Mouse (Mus musculus): Measurements from ENCODE around the gene C1qbp. TPM values are rescaled to one million over a fixed set of nuclear protein-coding genes. Genes with fewer than 3 reads are reported as not detected.
A peak's percentile ranks its signal among the peaks of the same experiment; 100 is the strongest.

C1qbp gene
- polyA plus RNA-seq, 1 experiment from 2014 or later, result 197 TPM

DNA sequence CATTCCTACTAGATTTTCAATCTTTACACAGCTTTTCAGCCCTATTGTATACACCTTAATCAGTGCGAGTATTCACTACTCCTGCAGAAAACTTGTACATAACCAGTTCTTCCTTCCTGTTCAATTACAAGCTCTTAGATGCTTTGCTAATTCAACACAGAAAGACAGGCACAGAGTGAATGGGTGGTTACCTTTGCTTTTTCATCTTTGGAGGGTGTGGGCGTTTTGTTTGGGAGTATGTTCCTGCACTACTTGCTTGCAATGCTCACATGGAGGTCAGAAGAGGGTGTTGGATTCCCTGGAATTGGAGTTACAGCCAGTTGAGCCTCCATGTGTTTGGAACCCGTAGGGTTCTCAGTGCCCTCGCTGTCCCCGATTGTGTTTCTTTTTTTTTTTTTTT is 22.2 kb upstream of the C1qbp start:
- WGBS, result 54% methylated on average over 5 of the region's 5 CpGs
- peak overlapping the region; percentile 99 for H3K4me3 ChIP-seq
- no peak overlapping the region for H3K27ac ChIP-seq

DNA sequence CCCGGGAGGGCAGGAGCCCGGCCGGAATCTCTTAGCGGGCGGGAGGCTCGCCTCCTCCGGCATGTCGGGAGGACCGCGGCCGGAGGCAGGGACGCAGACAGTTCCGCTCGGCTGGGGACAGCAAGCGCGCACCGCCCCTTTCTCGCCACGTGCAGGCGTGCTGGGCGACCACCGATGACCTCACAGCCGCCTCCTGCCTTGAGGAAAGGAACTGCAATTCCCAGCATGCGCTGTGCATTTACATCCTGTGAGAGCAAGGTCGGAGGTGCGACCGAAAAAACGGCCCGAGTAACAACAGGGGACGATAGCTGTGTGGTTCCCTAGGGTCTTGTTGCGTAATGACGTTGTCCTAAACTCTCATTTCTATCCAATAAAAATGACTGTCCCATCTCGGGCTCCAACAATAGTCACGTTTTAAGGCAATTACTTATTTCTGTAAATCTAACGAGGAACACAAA is 21.5 kb upstream of the C1qbp start, which contains the start of gene Dhx33:
Gene Dhx33, minus strand, starts transcription at position 122 of the 458 bp plus-strand sequence.
- H3K4me2 ChIP-seq, result peak within 1 kb of the TSS; percentile 82
- no peaks in the 10 kb centered on the region for H3K27me3 ChIP-seq
- peaks cover 21% of the 10 kb centered on the region for H3K4me1 ChIP-seq
- WGBS, result under 1% methylated on average over 35 of the region's 35 CpGs
- peak within 1 kb of the TSS; percentile 99 for H3K4me3 ChIP-seq
- H3K36me3 ChIP-seq, result peaks cover 31% of the 10 kb centered on the region
- H3K9me3 ChIP-seq, result no peaks in the 10 kb centered on the region
- ATAC-seq (ENCODE audit: insufficient number of reproducible peaks, low FRiP score, low TSS enrichment, low read depth), result peak; percentile 98
- H3K9ac ChIP-seq, result peak within 1 kb of the TSS; percentile 69
- H3K27ac ChIP-seq, result peak within 1 kb of the TSS; percentile 89

More for the DNA sequence above, 22.2 kb upstream of the C1qbp start:
- no peak for ATAC-seq (ENCODE audit: insufficient number of reproducible peaks, low FRiP score, low TSS enrichment, low read depth)
- Histone ChIP-seq H3K9me3 (no peaks in the 10 kb centered on the region), H3K4me2 (peak overlapping the region; percentile 37), H3K9ac (no peak overlapping the region), H3K27me3 (no peaks in the 10 kb centered on the region), H3K36me3 (peaks cover 32% of the 10 kb centered on the region), H3K4me1 (peaks cover 21% of the 10 kb centered on the region)

DNA sequence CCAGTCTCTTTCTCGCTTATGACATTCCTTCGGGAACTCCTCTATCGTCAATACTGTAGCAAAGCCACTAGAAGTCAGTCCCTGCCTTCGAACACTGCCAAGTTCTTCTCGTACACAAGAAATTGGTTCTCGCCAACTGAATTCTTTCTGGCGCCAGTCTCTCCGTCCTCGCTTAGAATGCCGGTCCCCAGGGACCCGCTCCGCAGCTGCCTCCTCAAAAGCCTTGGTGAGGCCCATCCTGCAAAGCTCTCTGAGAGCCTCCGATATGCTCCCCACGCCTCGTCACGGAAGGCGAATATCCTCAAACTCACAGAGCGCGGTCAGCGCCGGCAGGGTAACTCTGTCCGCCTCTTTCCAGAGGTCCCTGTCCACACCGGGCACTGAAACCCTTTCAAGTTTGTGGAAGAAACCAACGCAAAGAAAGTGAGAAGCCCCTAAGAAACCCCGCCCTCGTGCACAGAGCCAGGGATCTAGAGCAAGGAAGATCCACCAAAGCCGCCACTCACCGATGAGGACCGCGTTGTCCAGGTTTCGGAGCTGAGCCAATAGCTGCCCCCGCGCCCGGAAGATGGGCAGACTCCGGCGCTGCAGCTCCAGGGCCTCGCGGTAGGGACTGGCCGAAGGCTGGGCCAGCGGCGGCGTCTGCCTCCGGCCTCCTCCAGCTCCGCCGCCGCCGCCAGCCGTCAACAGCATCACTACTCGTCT is 20.9 kb upstream of the C1qbp start:
- Histone ChIP-seq H3K4me3 (peak overlapping the region; percentile 99), H3K27me3 (no peaks in the 10 kb centered on the region), H3K9ac (peak overlapping the region; percentile 69), H3K4me2 (peak overlapping the region; percentile 82), H3K36me3 (peaks cover 31% of the 10 kb centered on the region), H3K27ac (peak overlapping the region; percentile 89), H3K9me3 (no peaks in the 10 kb centered on the region), H3K4me1 (peaks cover 21% of the 10 kb centered on the region)
- under 1% methylated on average over 49 of the region's 49 CpGs for WGBS
- peak; percentile 72 for ATAC-seq (ENCODE audit: insufficient number of reproducible peaks, low FRiP score, low TSS enrichment, low read depth)

DNA sequence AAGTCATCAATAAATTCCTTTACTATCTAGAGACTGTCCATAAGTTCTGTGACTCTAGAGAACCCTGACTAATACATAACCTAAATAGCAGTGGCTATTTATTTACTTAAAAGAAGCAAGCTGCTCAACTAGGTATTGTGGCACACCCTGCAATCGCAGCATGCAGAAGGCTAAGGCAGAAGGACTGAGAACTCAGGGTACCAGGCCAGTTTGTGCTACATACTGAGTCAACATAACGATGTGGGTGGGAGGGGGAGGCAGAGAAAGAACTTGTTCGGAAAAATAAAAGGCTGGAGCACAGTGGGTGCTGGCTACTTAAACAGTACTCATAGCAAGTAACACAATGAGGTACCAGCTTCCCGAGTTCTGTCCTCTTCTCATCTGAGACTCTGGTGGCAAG is 18.3 kb upstream of the C1qbp start:
- Histone ChIP-seq H3K36me3 (peaks cover 44% of the 10 kb centered on the region), H3K4me3 (no peak overlapping the region), H3K9ac (no peak overlapping the region), H3K27me3 (no peaks in the 10 kb centered on the region), H3K4me2 (no peak overlapping the region), H3K4me1 (peaks cover 21% of the 10 kb centered on the region), H3K9me3 (no peaks in the 10 kb centered on the region), H3K27ac (no peak overlapping the region)
- ATAC-seq (ENCODE audit: insufficient number of reproducible peaks, low FRiP score, low TSS enrichment, low read depth), result no peak
- 88% methylated on average over 4 of the region's 4 CpGs for WGBS

DNA sequence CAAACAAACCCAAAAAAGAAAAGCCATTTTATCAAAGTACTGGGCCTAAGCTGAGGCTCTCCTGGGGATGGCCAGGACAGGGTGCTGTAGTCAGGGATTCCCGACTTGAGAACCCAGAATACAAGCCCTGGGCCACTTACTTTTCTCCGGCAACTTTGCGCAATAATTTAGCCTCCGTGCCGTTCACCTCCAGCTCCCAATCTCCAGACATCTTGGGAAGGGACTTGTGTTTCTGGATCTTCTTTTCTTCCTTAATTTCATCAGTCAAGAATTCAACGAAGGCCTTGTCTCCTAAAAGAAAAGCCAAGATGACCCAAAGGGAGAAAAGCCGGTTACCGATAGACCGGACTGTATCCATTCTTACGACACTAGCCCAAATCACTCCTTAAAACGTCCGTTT is 796 bp downstream of the C1qbp start:
- no peak for ATAC-seq (ENCODE audit: insufficient number of reproducible peaks, low FRiP score, low TSS enrichment, low read depth)
- peaks cover 14% of the 10 kb centered on the region for H3K4me1 ChIP-seq
- H3K4me3 ChIP-seq, result peak overlapping the region; percentile 100
- no peaks in the 10 kb centered on the region for H3K27me3 ChIP-seq
- H3K9me3 ChIP-seq, result no peaks in the 10 kb centered on the region
- H3K4me2 ChIP-seq, result peak overlapping the region; percentile 52
- peak overlapping the region; percentile 92 for H3K9ac ChIP-seq
- no peak overlapping the region for H3K27ac ChIP-seq
- peaks cover 69% of the 10 kb centered on the region for H3K36me3 ChIP-seq
- 5% methylated on average over 12 of the region's 12 CpGs for WGBS

DNA sequence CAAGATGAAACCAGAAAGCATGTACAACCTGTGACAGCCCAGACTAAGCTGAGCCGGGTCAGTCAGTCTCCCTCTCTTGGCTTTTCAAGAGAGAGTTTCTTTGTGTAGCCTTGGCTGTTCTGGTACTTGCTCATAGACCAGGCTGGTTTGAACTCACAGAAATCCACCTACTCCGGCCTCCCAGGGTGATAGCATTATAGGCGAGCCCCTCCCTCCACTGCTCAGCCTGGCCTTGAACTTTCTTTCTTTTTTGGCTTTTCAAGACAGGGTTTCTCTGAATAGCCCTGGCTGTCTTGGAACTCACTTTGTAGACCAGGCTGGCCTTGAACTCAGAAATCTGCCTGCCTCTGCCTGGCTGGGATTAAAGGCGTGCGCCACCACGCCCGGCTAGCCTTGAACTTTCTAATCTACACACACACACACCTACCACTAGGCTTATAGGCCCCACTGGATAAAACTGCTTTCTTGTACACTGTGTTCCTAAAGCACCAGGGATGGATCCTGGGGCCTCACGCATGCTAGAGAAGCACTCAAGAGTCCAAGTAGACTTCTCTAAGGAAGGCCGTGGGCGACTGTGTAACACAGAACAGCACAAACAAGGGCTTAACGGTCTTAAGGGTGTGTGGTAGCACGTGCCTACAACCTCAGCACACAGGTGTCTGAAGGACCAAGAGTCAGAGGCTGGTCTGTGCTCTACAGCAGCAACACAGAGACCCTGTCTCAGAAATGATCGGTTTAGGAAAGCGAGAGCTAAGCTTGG is 1.9 kb downstream of the C1qbp start:
- H3K4me1 ChIP-seq, result peaks cover 14% of the 10 kb centered on the region
- H3K9ac ChIP-seq, result no peak overlapping the region
- H3K27ac ChIP-seq, result no peak overlapping the region
- H3K27me3 ChIP-seq, result no peaks in the 10 kb centered on the region
- no peak overlapping the region for H3K4me2 ChIP-seq
- ATAC-seq (ENCODE audit: insufficient number of reproducible peaks, low FRiP score, low TSS enrichment, low read depth), result no peak
- WGBS, result 92% methylated on average over 14 of the region's 14 CpGs
- no peak overlapping the region for H3K4me3 ChIP-seq
- peaks cover 69% of the 10 kb centered on the region for H3K36me3 ChIP-seq
- no peaks in the 10 kb centered on the region for H3K9me3 ChIP-seq

DNA sequence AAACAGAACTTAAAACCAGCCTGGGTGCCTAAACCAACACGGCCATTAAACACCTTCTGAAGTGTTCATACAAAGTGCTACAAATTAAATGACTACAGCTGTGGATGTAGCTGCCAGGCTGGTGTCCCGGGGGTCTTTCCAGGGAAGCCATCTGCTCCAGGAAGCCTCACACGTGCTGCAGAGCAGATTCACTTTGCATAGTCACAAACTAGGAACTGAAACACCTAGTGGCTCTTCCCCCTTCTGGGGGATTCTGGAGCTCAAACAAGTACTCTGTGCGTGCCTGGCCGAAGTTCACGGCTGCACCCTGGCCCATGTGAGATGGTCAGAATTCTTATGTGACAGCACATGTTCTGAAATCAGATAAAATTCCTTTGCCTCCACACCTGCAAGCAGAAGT is 2.6 kb downstream of the C1qbp start:
- H3K9ac ChIP-seq, result no peak overlapping the region
- no peak overlapping the region for H3K4me3 ChIP-seq
- no peaks in the 10 kb centered on the region for H3K27me3 ChIP-seq
- no peak overlapping the region for H3K4me2 ChIP-seq
- no peak overlapping the region for H3K27ac ChIP-seq
- H3K36me3 ChIP-seq, result peaks cover 69% of the 10 kb centered on the region
- ATAC-seq (ENCODE audit: insufficient number of reproducible peaks, low FRiP score, low TSS enrichment, low read depth), result no peak
- no peaks in the 10 kb centered on the region for H3K9me3 ChIP-seq
- peaks cover 14% of the 10 kb centered on the region for H3K4me1 ChIP-seq
- whole genome bisulfite sequencing, result 83% methylated on average over 6 of the region's 6 CpGs

DNA sequence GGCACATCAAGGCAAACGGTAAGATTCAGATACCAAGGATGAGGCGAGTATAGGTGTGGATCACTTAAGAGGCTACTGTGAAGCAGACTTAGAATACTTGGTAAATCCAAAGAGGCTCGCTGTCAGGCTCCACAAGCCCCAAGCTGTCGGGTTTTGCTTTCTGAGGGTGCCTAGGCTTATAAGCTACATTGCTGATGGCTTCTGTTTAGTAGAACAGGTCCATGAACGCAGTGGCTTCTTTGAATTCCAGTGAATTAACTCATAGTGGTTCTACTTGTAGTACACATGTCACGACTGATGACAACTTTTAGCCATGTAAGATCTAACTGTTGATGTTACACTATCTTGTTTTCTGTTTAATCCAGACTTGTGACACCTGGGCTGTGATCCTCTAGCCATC is 5.5 kb downstream of the C1qbp start:
- H3K36me3 ChIP-seq, result peaks cover 83% of the 10 kb centered on the region
- H3K27me3 ChIP-seq, result no peaks in the 10 kb centered on the region
- peaks cover 11% of the 10 kb centered on the region for H3K4me1 ChIP-seq
- 87% methylated on average over 6 of the region's 6 CpGs for WGBS
- no peaks in the 10 kb centered on the region for H3K9me3 ChIP-seq
- H3K9ac ChIP-seq, result no peak overlapping the region
- H3K4me2 ChIP-seq, result no peak overlapping the region
- no peak for ATAC-seq (ENCODE audit: insufficient number of reproducible peaks, low FRiP score, low TSS enrichment, low read depth)
- H3K4me3 ChIP-seq, result no peak overlapping the region
- no peak overlapping the region for H3K27ac ChIP-seq

DNA sequence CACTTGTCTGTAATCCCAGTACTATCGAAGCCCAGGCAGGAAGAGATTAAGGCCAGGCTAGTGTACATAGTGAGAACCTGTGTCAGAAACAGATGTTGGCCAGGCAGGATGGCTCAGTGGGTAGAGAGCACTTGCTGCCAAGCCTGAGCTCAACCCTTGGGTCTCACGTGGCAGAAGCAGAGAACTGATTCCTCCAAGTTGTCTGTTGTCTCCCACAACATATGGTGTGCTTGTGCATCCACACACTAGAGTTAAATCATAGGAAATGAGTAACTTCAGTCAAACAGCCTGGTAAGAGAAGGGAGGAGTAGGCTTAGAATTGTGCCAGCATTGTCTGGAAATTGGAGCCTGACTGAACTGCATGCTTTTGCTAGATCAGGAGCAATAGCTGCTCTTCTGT is 7.6 kb downstream of the C1qbp start:
- WGBS, result 70% methylated on average over 2 of the region's 2 CpGs
- no peak for ATAC-seq (ENCODE audit: insufficient number of reproducible peaks, low FRiP score, low TSS enrichment, low read depth)
- Histone ChIP-seq H3K4me3 (no peak overlapping the region), H3K4me2 (no peak overlapping the region), H3K27me3 (no peaks in the 10 kb centered on the region), H3K9ac (no peak overlapping the region), H3K36me3 (peaks cover 72% of the 10 kb centered on the region), H3K4me1 (peaks cover 6% of the 10 kb centered on the region), H3K27ac (no peak overlapping the region), H3K9me3 (no peaks in the 10 kb centered on the region)

DNA sequence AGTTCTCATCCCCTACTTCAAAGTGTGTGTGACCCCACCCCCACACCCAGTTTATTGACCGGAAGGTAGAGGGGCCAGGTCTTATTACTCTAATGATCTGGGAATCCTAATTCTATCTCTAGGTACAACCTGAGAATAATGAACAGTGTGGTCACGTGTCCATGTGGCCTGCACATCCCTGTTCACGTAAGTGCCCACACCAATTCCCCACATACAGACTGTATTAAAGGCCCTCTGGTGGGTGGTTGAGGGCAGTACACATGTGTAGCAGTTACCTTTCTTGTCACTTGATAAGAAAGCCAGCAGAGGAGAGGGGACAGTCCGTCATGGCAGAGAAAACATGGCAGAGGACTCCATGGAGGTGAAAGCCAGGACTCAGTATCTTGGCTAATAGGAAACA is 8.9 kb downstream of the C1qbp start:
- H3K9ac ChIP-seq, result no peak overlapping the region
- no peak for ATAC-seq (ENCODE audit: insufficient number of reproducible peaks, low FRiP score, low TSS enrichment, low read depth)

DNA sequence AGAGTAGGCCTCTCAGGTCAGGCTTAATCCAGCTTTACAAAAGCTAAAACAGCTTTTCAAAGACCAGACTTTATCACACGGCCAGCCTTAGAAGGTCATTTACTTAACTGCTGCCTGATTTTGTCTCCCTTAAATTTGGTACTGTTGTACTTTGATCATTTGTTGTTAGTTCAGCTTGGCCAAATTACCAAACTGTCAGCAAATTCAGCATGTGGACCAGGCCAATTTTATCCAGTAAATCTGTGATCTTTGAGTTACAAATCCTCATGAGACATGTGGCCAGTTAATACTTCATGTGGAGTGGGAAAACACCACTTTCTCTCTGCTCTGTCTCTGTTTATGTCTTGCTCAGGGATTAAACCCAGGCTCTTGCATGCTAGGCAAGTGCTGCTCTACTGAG is 10.2 kb downstream of the C1qbp start:
- Histone ChIP-seq H3K4me3 (no peak overlapping the region), H3K4me1 (peaks cover 16% of the 10 kb centered on the region), H3K9me3 (no peaks in the 10 kb centered on the region), H3K9ac (no peak overlapping the region), H3K36me3 (peaks cover 48% of the 10 kb centered on the region), H3K27ac (no peak overlapping the region), H3K27me3 (no peaks in the 10 kb centered on the region), H3K4me2 (no peak overlapping the region)
- 61% methylated on average over 1 of the region's 1 CpGs for WGBS
- no peak for ATAC-seq (ENCODE audit: insufficient number of reproducible peaks, low FRiP score, low TSS enrichment, low read depth)

More for the DNA sequence above, 8.9 kb downstream of the C1qbp start:
- Histone ChIP-seq H3K4me2 (no peak overlapping the region), H3K27ac (no peak overlapping the region), H3K4me3 (no peak overlapping the region), H3K4me1 (peaks cover 6% of the 10 kb centered on the region), H3K36me3 (peaks cover 60% of the 10 kb centered on the region), H3K27me3 (no peaks in the 10 kb centered on the region), H3K9me3 (no peaks in the 10 kb centered on the region)
- 68% methylated on average over 4 of the region's 4 CpGs for WGBS
